Mouse (Mus musculus): ENCODE data around the gene Trak1. TPM values are rescaled to one million over a fixed set of nuclear protein-coding genes. Genes with fewer than 3 reads are reported as not detected.

The Trak1 gene
- polyA plus RNA-seq, 1 experiment from 2014 or later = 38.0 TPM

GRCm38 (mm10) chr9:121394882-121395281 is 97.6 kb downstream of the Trak1 start:
- Histone ChIP-seq H3K9me3 (no peaks in the 10 kb centered on the region), H3K27ac (replicated peaks) (no peak overlapping the region), H3K4me1 (peaks cover 12% of the 10 kb centered on the region), H3K27me3 (no peaks in the 10 kb centered on the region), H3K4me2 (replicated peaks) (no peak overlapping the region), H3K4me3 (no peak overlapping the region), H3K9ac (replicated peaks) (no peak overlapping the region), H3K36me3 (peaks cover 29% of the 10 kb centered on the region; the same call in 1 of the 2 replicates)
- 84% methylated on average over 2 of the region's 2 CpGs for WGBS
- no peak for ATAC-seq (ENCODE audit: low FRiP score, low read depth)

DNA sequence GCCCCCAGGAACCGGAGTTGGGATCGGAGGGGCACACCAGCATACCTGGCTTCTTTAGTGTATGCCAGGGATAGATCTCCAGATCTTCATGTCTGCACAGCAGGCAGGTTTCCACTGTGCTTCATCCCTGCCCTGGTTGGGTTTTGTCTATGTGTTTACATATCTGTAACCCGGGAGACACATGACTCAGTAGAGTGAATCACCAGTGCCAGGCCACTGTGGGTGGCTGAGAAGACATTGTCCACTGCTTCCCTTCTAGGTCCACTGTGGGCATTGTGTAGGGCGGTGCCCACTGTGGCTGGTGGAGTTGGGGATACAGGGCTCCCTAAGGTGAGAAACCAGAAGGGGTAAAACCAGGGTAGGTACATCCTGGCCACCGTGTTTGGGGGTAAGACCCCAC is 98.5 kb downstream of the Trak1 start:
- peaks cover 27% of the 10 kb centered on the region; the same call in 1 of the 2 replicates for H3K36me3 ChIP-seq
- H3K27ac ChIP-seq (replicated peaks) = no peak overlapping the region
- no peak overlapping the region for H3K4me3 ChIP-seq
- no peaks in the 10 kb centered on the region for H3K9me3 ChIP-seq
- ATAC-seq (ENCODE audit: low FRiP score, low read depth) = no peak
- H3K27me3 ChIP-seq = no peaks in the 10 kb centered on the region
- no peak overlapping the region for H3K4me2 ChIP-seq (replicated peaks)
- H3K9ac ChIP-seq (replicated peaks) = no peak overlapping the region
- H3K4me1 ChIP-seq = peaks cover 12% of the 10 kb centered on the region
- WGBS = 89% methylated on average over 5 of the region's 5 CpGs

GRCm38 (mm10) chr9:121398100-121398760 is 100.9 kb downstream of the Trak1 start:
- no peak for ATAC-seq (ENCODE audit: low FRiP score, low read depth)
- peak overlapping the region; percentile 35; the same call in 1 of the 2 replicates for H3K27ac ChIP-seq (replicated peaks)
- no peaks in the 10 kb centered on the region for H3K9me3 ChIP-seq

GRCm38 (mm10) chr9:121398761-121399160 is 101.5 kb downstream of the Trak1 start:
- Histone ChIP-seq H3K27ac (replicated peaks) (0 out of 2 replicates have a peak overlapping the region, but pooled peaks have one; percentile 35), H3K4me3 (no peak overlapping the region), H3K36me3 (peaks cover 18% of the 10 kb centered on the region; the same call in 1 of the 2 replicates), H3K9ac (replicated peaks) (no peak overlapping the region), H3K9me3 (no peaks in the 10 kb centered on the region), H3K4me1 (peaks cover 26% of the 10 kb centered on the region), H3K4me2 (replicated peaks) (no peak overlapping the region), H3K27me3 (no peaks in the 10 kb centered on the region)
- ATAC-seq (ENCODE audit: low FRiP score, low read depth) = no peak
- 70% methylated on average over 7 of the region's 7 CpGs for WGBS

More at GRCm38 (mm10) chr9:121398100-121398760, 100.9 kb downstream of the Trak1 start:
- Histone ChIP-seq H3K4me2 (replicated peaks) (no peak overlapping the region), H3K4me1 (peaks cover 20% of the 10 kb centered on the region), H3K27me3 (no peaks in the 10 kb centered on the region), H3K9ac (replicated peaks) (no peak overlapping the region), H3K4me3 (no peak overlapping the region), H3K36me3 (peaks cover 22% of the 10 kb centered on the region; the same call in 1 of the 2 replicates)
- 71% methylated on average over 17 of the region's 17 CpGs for WGBS

DNA sequence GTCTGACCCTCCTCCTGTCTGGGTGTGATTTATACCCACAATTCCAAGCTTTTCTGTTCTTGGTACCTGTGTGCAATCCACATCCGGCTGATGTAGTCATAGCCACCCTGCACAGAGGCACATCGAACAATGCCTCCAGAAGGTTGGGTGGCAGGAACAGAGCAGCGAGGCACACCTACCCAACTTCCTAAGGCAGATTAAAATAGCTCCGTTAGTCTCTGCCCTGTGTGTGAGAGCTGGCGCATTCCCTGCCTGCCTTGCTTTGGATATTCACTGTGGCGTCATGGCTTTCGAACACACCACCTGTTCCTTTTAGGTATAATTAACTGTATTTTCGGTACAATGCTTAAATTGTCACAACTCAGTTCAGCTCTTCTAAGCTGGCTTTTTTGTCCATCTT is 103.3 kb downstream of the Trak1 start:
- Histone ChIP-seq H3K9ac (replicated peaks) (no peak overlapping the region), H3K27ac (replicated peaks) (no peak overlapping the region), H3K27me3 (no peaks in the 10 kb centered on the region), H3K9me3 (no peaks in the 10 kb centered on the region), H3K4me2 (replicated peaks) (no peak overlapping the region), H3K36me3 (0 out of 2 replicates have a peak, but pooled peaks cover 10% of the 10 kb centered on the region), H3K4me1 (peaks cover 33% of the 10 kb centered on the region), H3K4me3 (no peak overlapping the region)
- no peak for ATAC-seq (ENCODE audit: low FRiP score, low read depth)
- 92% methylated on average over 8 of the region's 8 CpGs for WGBS

GRCm38 (mm10) chr9:121403157-121403671 is 105.9 kb downstream of the Trak1 start:
- Histone ChIP-seq H3K4me3 (peak overlapping the region; percentile 37), H3K9ac (replicated peaks) (peak overlapping the region; percentile 50), H3K4me2 (replicated peaks) (peak overlapping the region; percentile 49), H3K36me3 (0 out of 2 replicates have a peak, but pooled peaks cover 3% of the 10 kb centered on the region), H3K9me3 (no peaks in the 10 kb centered on the region), H3K27ac (replicated peaks) (peak overlapping the region; percentile 84), H3K4me1 (peaks cover 28% of the 10 kb centered on the region), H3K27me3 (no peaks in the 10 kb centered on the region)
- 15% methylated on average over 16 of the region's 16 CpGs for WGBS
- peak; percentile 95 for ATAC-seq (ENCODE audit: low FRiP score, low read depth)

DNA sequence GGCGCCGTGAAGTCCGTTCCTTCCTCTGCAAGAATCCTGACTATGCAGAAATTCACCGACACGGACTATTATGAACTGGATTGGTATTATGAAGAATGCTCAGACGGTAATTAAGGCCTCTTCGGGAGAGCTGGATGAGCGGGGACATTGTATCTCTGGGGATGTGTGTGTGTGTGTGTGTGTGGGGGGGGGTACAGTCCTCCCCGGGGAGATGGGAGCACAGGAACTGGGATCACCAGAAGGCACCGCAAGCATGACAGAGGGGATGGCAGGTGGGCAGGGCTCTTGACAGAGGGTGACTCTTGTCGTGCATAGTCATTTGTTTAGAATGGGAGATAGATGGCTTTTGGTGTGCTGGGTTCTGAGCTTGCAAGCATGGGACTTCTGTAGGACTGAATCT is 106.4 kb downstream of the Trak1 start:
- peaks cover 24% of the 10 kb centered on the region for H3K4me1 ChIP-seq
- WGBS = 69% methylated on average over 11 of the region's 11 CpGs
- H3K36me3 ChIP-seq = 0 out of 2 replicates have a peak, but pooled peaks cover 3% of the 10 kb centered on the region
- peak overlapping the region; percentile 49 for H3K4me2 ChIP-seq (replicated peaks)
- peak overlapping the region; percentile 50 for H3K9ac ChIP-seq (replicated peaks)
- no peaks in the 10 kb centered on the region for H3K9me3 ChIP-seq
- peak; percentile 59; the same call in 1 of the 2 replicates for ATAC-seq (ENCODE audit: low FRiP score, low read depth)
- H3K27ac ChIP-seq (replicated peaks) = peak overlapping the region; percentile 84
- H3K4me3 ChIP-seq = peak overlapping the region; percentile 37
- H3K27me3 ChIP-seq = no peaks in the 10 kb centered on the region

DNA sequence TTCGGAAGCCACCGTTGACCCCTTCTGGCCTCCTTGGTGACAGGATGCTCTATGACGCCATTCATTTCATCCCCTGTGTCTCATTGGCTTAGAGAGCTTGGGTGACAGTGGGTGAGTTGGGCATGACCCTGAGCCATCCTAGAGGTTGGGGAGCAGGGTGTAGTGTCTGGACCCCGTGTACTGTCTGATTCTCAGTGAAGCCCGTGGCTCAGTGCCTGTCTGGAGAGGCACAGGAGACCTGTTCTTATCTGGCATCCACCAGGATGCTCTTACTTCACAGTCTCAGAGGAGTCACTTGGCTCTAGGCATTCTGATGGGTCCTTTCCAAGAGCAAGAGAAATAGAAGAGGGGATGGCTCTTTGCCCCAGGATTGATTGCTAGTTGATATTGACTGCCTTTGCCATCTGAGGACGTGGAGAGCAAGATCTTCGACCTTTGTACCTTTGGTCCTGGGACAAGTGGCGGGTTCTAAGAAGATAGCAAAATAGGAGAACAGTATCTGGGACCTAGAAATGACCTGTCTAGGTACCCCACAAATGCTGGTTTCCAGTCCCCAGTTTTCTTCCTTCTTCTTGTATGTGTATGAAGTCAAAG is 107.9 kb downstream of the Trak1 start:
- H3K27ac ChIP-seq (replicated peaks) = no peak overlapping the region
- H3K9ac ChIP-seq (replicated peaks) = no peak overlapping the region
- H3K4me3 ChIP-seq = no peak overlapping the region
- no peaks in the 10 kb centered on the region for H3K9me3 ChIP-seq
- 0 out of 2 replicates have a peak, but pooled peaks cover 3% of the 10 kb centered on the region for H3K36me3 ChIP-seq
- peaks cover 21% of the 10 kb centered on the region for H3K4me1 ChIP-seq
- ATAC-seq (ENCODE audit: low FRiP score, low read depth) = no peak
- H3K27me3 ChIP-seq = no peaks in the 10 kb centered on the region
- H3K4me2 ChIP-seq (replicated peaks) = no peak overlapping the region; the same call in 1 of the 2 replicates
- WGBS = 95% methylated on average over 8 of the region's 8 CpGs

DNA sequence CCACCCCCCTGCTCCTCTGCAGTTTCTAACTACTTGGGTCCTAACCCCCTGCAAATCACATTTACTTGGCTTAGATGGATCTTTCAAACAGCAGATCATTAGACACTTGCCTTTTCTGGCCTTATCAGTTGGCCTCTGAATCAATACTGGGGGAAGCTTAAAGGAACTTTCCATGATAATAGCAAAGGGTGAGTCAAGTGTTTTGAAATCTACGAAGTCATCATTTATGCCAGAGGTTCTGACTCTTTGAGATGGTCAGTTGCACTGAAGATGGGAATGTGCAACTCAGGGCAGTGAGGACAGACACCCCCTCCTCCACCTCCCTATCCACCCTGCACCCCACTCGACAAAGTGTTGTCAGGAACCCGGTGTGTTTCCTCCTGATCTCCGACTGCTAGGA is 108.5 kb downstream of the Trak1 start:
- ATAC-seq (ENCODE audit: low FRiP score, low read depth) = no peak
- WGBS = 98% methylated on average over 4 of the region's 4 CpGs

GRCm38 (mm10) chr9:121414237-121414636 is 116.9 kb downstream of the Trak1 start:
- H3K9me3 ChIP-seq = no peaks in the 10 kb centered on the region
- peaks cover 7% of the 10 kb centered on the region; the same call in 1 of the 2 replicates for H3K36me3 ChIP-seq
- no peak overlapping the region for H3K27ac ChIP-seq (replicated peaks)
- H3K4me1 ChIP-seq = no peaks in the 10 kb centered on the region
- no peak overlapping the region for H3K9ac ChIP-seq (replicated peaks)
- no peak overlapping the region for H3K4me2 ChIP-seq (replicated peaks)
- H3K27me3 ChIP-seq = no peaks in the 10 kb centered on the region
- no peak for ATAC-seq (ENCODE audit: low FRiP score, low read depth)
- no peak overlapping the region for H3K4me3 ChIP-seq
- WGBS = 87% methylated on average over 12 of the region's 12 CpGs

More for the DNA sequence above, 108.5 kb downstream of the Trak1 start:
- Histone ChIP-seq H3K27me3 (no peaks in the 10 kb centered on the region), H3K4me1 (peaks cover 21% of the 10 kb centered on the region), H3K4me2 (replicated peaks) (no peak overlapping the region), H3K27ac (replicated peaks) (no peak overlapping the region), H3K9me3 (no peaks in the 10 kb centered on the region), H3K4me3 (no peak overlapping the region), H3K36me3 (0 out of 2 replicates have a peak, but pooled peaks cover 3% of the 10 kb centered on the region), H3K9ac (replicated peaks) (no peak overlapping the region)

GRCm38 (mm10) chr9:121415626-121416241 is 118.4 kb downstream of the Trak1 start:
- 86% methylated on average over 19 of the region's 19 CpGs for WGBS
- H3K9me3 ChIP-seq = no peaks in the 10 kb centered on the region
- H3K4me3 ChIP-seq = no peak overlapping the region
- H3K27me3 ChIP-seq = no peaks in the 10 kb centered on the region
- no peaks in the 10 kb centered on the region for H3K4me1 ChIP-seq
- peaks cover 7% of the 10 kb centered on the region; the same call in 1 of the 2 replicates for H3K36me3 ChIP-seq
- ATAC-seq (ENCODE audit: low FRiP score, low read depth) = no peak
- no peak overlapping the region for H3K27ac ChIP-seq (replicated peaks)
- no peak overlapping the region for H3K9ac ChIP-seq (replicated peaks)
- no peak overlapping the region for H3K4me2 ChIP-seq (replicated peaks)

- Histone ChIP-seq H3K4me3 (no peak overlapping the region), H3K9ac (replicated peaks) (no peak overlapping the region), H3K27me3 (no peaks in the 10 kb centered on the region), H3K27ac (replicated peaks) (no peak overlapping the region), H3K4me2 (replicated peaks) (no peak overlapping the region), H3K4me1 (no peaks in the 10 kb centered on the region), H3K36me3 (peaks cover 7% of the 10 kb centered on the region; the same call in 1 of the 2 replicates), H3K9me3 (no peaks in the 10 kb centered on the region)
- 96% methylated on average over 5 of the region's 5 CpGs for WGBS
- no peak for ATAC-seq (ENCODE audit: low FRiP score, low read depth)
Observed at GRCm38 (mm10) chr9:121416460-121416859, 119.2 kb downstream of the Trak1 start.
